Mouse (Mus musculus): Measurements from ENCODE around the gene Gja4. TPM values are rescaled to one million over a fixed set of nuclear protein-coding genes. Genes with fewer than 3 reads are reported as not detected.

The Gja4 gene
- total RNA-seq, 2 experiments from 2014 or later, result 7.7 to 8.6 TPM

Other genes starting within 250 kb of the Gja4 start
- gene Zmym6, start 236.7 kb downstream of the Gja4 start, total RNA-seq (2021), result 10 to 100 TPM; 31.0 to 31.6 TPM
- 1 to 10 TPM; 3.1 to 3.6 TPM for gene Tmem35b, start 190.3 kb downstream of the Gja4 start, total RNA-seq (2021)
- 100 to 1,000 TPM; 283 TPM for gene Dlgap3, start 144.8 kb downstream of the Gja4 start, total RNA-seq (2021)
- gene Smim12, start 70.3 kb downstream of the Gja4 start, total RNA-seq (2021), result 10 to 100 TPM; 43.2 to 45.5 TPM
- gene Gjb3, start 16.8 kb upstream of the Gja4 start, total RNA-seq (2021), result 1 to 10 TPM in 1 of 2 experiments, under 1 TPM in 1; 0.35 to 1.0 TPM
- gene Gjb4, start 40.0 kb upstream of the Gja4 start, total RNA-seq (2021), result not detected
- not detected for gene Gjb5, start 44.1 kb upstream of the Gja4 start, total RNA-seq (2021)